Mouse (Mus musculus) ES-E14 (cell line): Measurements from ENCODE around the gene Setd1b. TPM values are rescaled to one million over a fixed set of nuclear protein-coding genes. Genes with fewer than 3 reads are reported as not detected.

Experiments
- DNase-seq: peaks from one replicate; pipeline ENCODE4 v3.0.0-alpha.2; 2013; ENCODE audit warnings: low read depth, low spot score
- H3K27ac ChIP-seq: 2 replicates; pipeline ENCODE4 v1.5.1; 2012; ENCODE audit warnings: low read depth, mild to moderate bottlenecking, low read length, moderate library complexity, mixed read lengths; ENCODE audit not compliant: poor library complexity, insufficient read depth, severe bottlenecking
- H3K36me3 ChIP-seq: 2 replicates; pipeline ENCODE4 v1.6.1; 2012; ENCODE audit warnings: mild to moderate bottlenecking, low read length, moderate library complexity, mixed read lengths; ENCODE audit not compliant: control insufficient read depth, poor library complexity, insufficient read depth, severe bottlenecking
- H3K4me1 ChIP-seq, 2 experiments: fragments of 150-350 bp in 1 of 2; sonication (generic) in 1 of 2; 2 replicates each; pipeline ENCODE4 v1.6.1; 2012; ENCODE audit warnings: low read length in 2 of 2, mild to moderate bottlenecking in 1 of 2, mixed read lengths in 1 of 2; ENCODE audit not compliant: control insufficient read depth in 2 of 2, insufficient read depth in 2 of 2, poor library complexity in 1 of 2
- H3K4me3 ChIP-seq, 2 experiments: fragments of 150-350 bp in 1 of 2; sonication (generic) in 1 of 2; 2 replicates each; pipeline ENCODE4 v1.5.1; 2012; ENCODE audit warnings: low read length in 2 of 2, low read depth in 1 of 2, mild to moderate bottlenecking in 1 of 2, mixed read lengths in 1 of 2; ENCODE audit not compliant: insufficient read depth in 1 of 2, poor library complexity in 1 of 2, severe bottlenecking in 1 of 2
- H3K9ac ChIP-seq: 2 replicates; pipeline ENCODE4 v1.6.1; 2012; ENCODE audit warnings: low read depth, mild to moderate bottlenecking, low read length, mixed read lengths; ENCODE audit not compliant: poor library complexity, insufficient read depth, severe bottlenecking
- H3K9me3 ChIP-seq: fragments of 150-350 bp; sonication (generic); 2 replicates; pipeline ENCODE4 v1.6.1; 2012; ENCODE audit warnings: low read depth, mild to moderate bottlenecking, low read length; ENCODE audit not compliant: control insufficient read depth, insufficient read depth
- CHD2 ChIP-seq: IDR thresholded peaks from 2 replicates; pipeline ENCODE4 v1.6.1; 2014; ENCODE audit warnings: mild to moderate bottlenecking, low read depth, low read length, inconsistent platforms
- HCFC1 ChIP-seq: IDR thresholded peaks from 2 replicates; pipeline ENCODE4 v1.6.1; 2012; ENCODE audit warnings: low read length, inconsistent platforms, borderline replicate concordance; ENCODE audit not compliant: insufficient read depth
- MAFK ChIP-seq: IDR thresholded peaks from 2 replicates; pipeline ENCODE4 v1.6.1; 2014; ENCODE audit warnings: mild to moderate bottlenecking, low read depth, low read length, inconsistent platforms; ENCODE audit not compliant: insufficient read depth
- ZC3H11A ChIP-seq: IDR thresholded peaks from 2 replicates; pipeline ENCODE4 v1.6.1; 2012; ENCODE audit warnings: low read depth, mild to moderate bottlenecking, inconsistent platforms, low read length, borderline replicate concordance
- ZNF384 ChIP-seq: IDR thresholded peaks from 2 replicates; pipeline ENCODE4 v1.6.1; 2012; ENCODE audit warnings: low read depth, low read length, inconsistent platforms
- in situ Hi-C, 2 experiments: fragments of 600-800 bp; cut with MboI; formaldehyde crosslinking; loops; one replicate each; pipeline ENCODE4 v1.15.1; 2025; ENCODE audit warnings: low sequenced_read_pairs in 2 of 2, inconsistent platforms in 1 of 2; ENCODE audit not compliant: unreplicated experiment in 2 of 2
- total RNA-seq: library from RNA; depleted of rRNA; stranded (reverse); fragments of 300-350 nt; gene quantifications from 2 replicates; pipeline ENCODE4 v1.2.3, GENCODE M21; 2012

Setd1b gene
- total RNA-seq, 1 experiment, result 7.6 TPM

- Histone ChIP-seq H3K36me3 (peaks cover 58% of the 10 kb centered on the region), H3K4me3 (no peak overlapping the region), H3K9ac (no peak overlapping the region), H3K9me3 (no peaks in the 10 kb centered on the region), H3K4me1 (peaks cover 2 to 43% of the 10 kb centered on the region in 2 experiments; a peak in 2 of 4 replicates), H3K27ac (no peak overlapping the region)
- no peak for DNase-seq
- TF ChIP-seq MAFK (0 out of 2 replicates have a peak, but pooled peaks have one; percentile 25), ZNF384 (no peak), ZC3H11A (peak; percentile 40; the same call in 1 of the 2 replicates)
- in situ Hi-C loops, result no loop called here
Measured at GRCm38 (mm10) chr5:123155425-123155824, 13.4 kb downstream of the Setd1b start.

GRCm38 (mm10) chr5:123156763-123157162 is 14.8 kb downstream of the Setd1b start:
- Histone ChIP-seq H3K9me3 (no peaks in the 10 kb centered on the region), H3K4me1 (peaks cover 0 to 48% of the 10 kb centered on the region in 2 experiments; a peak in 2 of 4 replicates), H3K27ac (no peak overlapping the region), H3K9ac (no peak overlapping the region; the same call in 1 of the 2 replicates), H3K4me3 (peak overlapping the region in 1 of 2 experiments; percentile 45; a peak in 2 of 4 replicates), H3K36me3 (peaks cover 66% of the 10 kb centered on the region)
- TF ChIP-seq ZC3H11A, result no peak
- no peak for TF ChIP-seq ZNF384
- no peak for TF ChIP-seq CHD2
- no peak for TF ChIP-seq MAFK
- TF ChIP-seq HCFC1, result no peak
- in situ Hi-C loops, result no loop called here
- no peak for DNase-seq

DNA sequence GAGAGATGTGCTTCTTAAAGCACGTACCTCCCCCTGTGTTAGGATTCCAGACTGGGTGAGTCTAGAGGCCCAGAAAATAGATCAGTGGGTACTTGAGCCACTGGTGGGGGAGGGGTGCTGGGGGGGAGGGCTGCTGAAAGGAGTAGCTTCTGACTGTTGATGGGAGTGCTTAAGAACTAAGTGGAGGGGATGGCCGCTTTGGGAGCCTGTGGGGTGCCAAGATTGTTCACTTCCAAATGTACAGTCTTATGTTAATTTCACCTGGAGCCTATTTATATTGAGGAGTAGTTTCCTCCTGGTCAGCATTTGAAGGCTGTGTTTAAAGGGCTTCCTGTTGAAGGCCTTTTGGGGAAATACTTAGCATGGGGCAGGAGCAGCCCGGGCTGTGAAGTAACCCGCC is 16.0 kb downstream of the Setd1b start:
- TF ChIP-seq CHD2, result peak; percentile 65; the same call in 1 of the 2 replicates
- peak; percentile 67 for TF ChIP-seq MAFK
- TF ChIP-seq ZC3H11A, result no peak
- TF ChIP-seq ZNF384, result no peak
- TF ChIP-seq HCFC1, result no peak
- peak overlapping the region in 1 of 2 experiments; percentile 45; a peak in 2 of 4 replicates for H3K4me3 ChIP-seq
- H3K9me3 ChIP-seq, result no peaks in the 10 kb centered on the region
- peak; percentile 94 for DNase-seq
- peak overlapping the region; percentile 27; the same call in 1 of the 2 replicates for H3K9ac ChIP-seq
- peaks cover 59% of the 10 kb centered on the region for H3K36me3 ChIP-seq
- H3K4me1 ChIP-seq, result peaks cover 0 to 40% of the 10 kb centered on the region in 2 experiments; a peak in 2 of 4 replicates
- H3K27ac ChIP-seq, result peak overlapping the region; percentile 6; the same call in 1 of the 2 replicates
- in situ Hi-C loops, result no loop called here

- H3K9ac ChIP-seq, result no peak overlapping the region
- no peak for DNase-seq
- H3K27ac ChIP-seq, result no peak overlapping the region
- no peak overlapping the region for H3K4me3 ChIP-seq
- peaks cover 68% of the 10 kb centered on the region for H3K36me3 ChIP-seq
- peaks cover 0 to 41% of the 10 kb centered on the region in 2 experiments; a peak in 2 of 4 replicates for H3K4me1 ChIP-seq
- no peaks in the 10 kb centered on the region for H3K9me3 ChIP-seq
- in situ Hi-C loops, result no loop called here
- TF ChIP-seq HCFC1 (no peak), ZC3H11A (no peak), ZNF384 (no peak), MAFK (no peak), CHD2 (no peak)
Measured at GRCm38 (mm10) chr5:123159446-123159845, 17.5 kb downstream of the Setd1b start.

DNA sequence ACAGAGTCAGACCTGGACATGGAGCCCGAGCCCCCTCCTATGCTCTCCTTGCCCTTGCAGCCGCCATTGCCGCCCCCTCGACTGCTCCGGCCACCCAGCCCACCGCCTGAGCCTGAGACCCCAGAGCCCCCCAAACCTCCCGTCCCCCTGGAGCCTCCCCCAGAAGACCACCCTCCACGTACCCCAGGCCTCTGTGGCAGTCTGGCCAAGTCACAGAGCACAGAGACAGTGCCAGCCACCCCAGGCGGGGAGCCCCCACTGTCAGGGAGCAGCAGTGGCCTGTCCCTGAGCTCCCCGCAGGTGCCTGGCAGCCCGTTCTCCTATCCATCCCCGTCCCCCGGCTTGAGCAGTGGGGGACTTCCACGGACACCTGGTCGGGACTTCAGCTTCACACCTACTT is 17.9 kb downstream of the Setd1b start:
- Histone ChIP-seq H3K9ac (no peak overlapping the region), H3K4me3 (no peak overlapping the region), H3K4me1 (peaks cover 0 to 41% of the 10 kb centered on the region in 2 experiments; a peak in 2 of 4 replicates), H3K36me3 (peaks cover 68% of the 10 kb centered on the region), H3K9me3 (no peaks in the 10 kb centered on the region), H3K27ac (no peak overlapping the region)
- DNase-seq, result no peak
- TF ChIP-seq HCFC1, result no peak
- no peak for TF ChIP-seq CHD2
- TF ChIP-seq MAFK, result no peak
- no peak for TF ChIP-seq ZC3H11A
- no peak for TF ChIP-seq ZNF384
- in situ Hi-C loops, result no loop called here
